Comparison of ENCODE assay signal across 8 mouse cellular contexts in the genomic region with DNA sequence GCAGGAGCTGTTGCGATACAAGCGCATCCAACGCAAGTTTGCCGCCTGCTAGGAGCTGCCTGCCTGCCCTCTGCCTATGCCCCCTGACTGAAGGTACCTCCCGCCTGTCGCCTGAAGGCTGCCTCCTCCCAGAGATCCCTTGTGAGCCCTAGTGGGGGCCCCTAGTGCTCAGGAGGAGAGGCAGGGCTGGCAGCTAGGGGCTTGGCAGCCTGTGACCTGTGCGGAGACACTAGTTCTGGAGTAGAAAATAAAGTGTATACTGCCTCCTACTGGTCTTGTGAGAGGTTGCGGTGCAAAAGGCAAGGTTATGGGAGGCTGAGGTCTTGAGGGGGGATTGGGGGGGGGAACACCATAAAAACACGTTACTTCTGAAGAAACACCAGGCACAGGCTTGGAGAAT. TPM values are rescaled to one million over a fixed set of nuclear protein-coding genes. Genes with fewer than 3 reads are reported as not detected.
DNase-seq lines count a peak whose midpoint lies in the region; ATAC-seq and TF ChIP-seq lines count a peak whose summit lies in the region.

No protein-coding gene starts in this region.

- H3K27ac ChIP-seq in hindbrain, embryonic 11.5 days (ENCODE audit: low read depth, low read length) = no peak overlapping the region
- H3K27ac ChIP-seq in hindbrain, embryonic 16.5 days (ENCODE audit: low read depth, low read length) = no peak overlapping the region
- no peak overlapping the region for H3K27ac ChIP-seq in hindbrain, postnatal 0 days
- H3K27ac ChIP-seq in stomach, postnatal 0 days (replicated peaks) = no peak overlapping the region

- no peak overlapping the region for H3K4me3 ChIP-seq in hindbrain, embryonic 11.5 days (ENCODE audit: low read depth, low read length)
- no peak overlapping the region for H3K4me3 ChIP-seq in hindbrain, embryonic 16.5 days (ENCODE audit: low read length)
- no peak overlapping the region for H3K4me3 ChIP-seq in hindbrain, postnatal 0 days (ENCODE audit: low read length)
- H3K4me3 ChIP-seq in stomach, postnatal 0 days (ENCODE audit: low read depth, low read length) = no peak overlapping the region

- peak; percentile 65 for TF ChIP-seq CTCF in hindbrain, postnatal 0 days (IDR thresholded peaks at IDR 0.05; ENCODE audit: low read depth)
- peak; percentile 76 for TF ChIP-seq CTCF in stomach, postnatal 0 days (IDR thresholded peaks at IDR 0.05; ENCODE audit: low read depth)

- TF ChIP-seq EP300 in stomach, postnatal 0 days (optimal IDR thresholded peaks at IDR 0.05) = no peak

- no peak overlapping the region for H3K9ac ChIP-seq in hindbrain, embryonic 11.5 days (ENCODE audit: low read depth, low read length)
- H3K9ac ChIP-seq in hindbrain, embryonic 16.5 days (ENCODE audit: low read depth, low read length) = no peak overlapping the region
- H3K9ac ChIP-seq in hindbrain, postnatal 0 days (replicated peaks; ENCODE audit: low read length) = no peak overlapping the region
- H3K9ac ChIP-seq in stomach, postnatal 0 days (ENCODE audit: low read length) = no peak overlapping the region

- DNase-seq in hindbrain, embryonic 11.5 days (ENCODE audit: low spot score) = peak; percentile 57
- DNase-seq in CD8-positive naive resting alpha-beta T cell, adult 2 months (ENCODE audit: low read depth in 2 of 2, low spot score in 2 of 2) = peak; percentile 27 to 51
- DNase-seq in cerebellum, postnatal 25 days = peak; percentile 43 to 50
- DNase-seq in hindbrain, postnatal 0 days (ENCODE audit: low spot score) = peak; percentile 67
- DNase-seq in stomach, postnatal 0 days (ENCODE audit: low spot score) = peak; percentile 41
- no peak for DNase-seq in left cerebral cortex, adult 8-10 months (ENCODE audit: low spot score in 2 of 2)
- no peak for DNase-seq in testis, postnatal 10 days (ENCODE audit: low spot score)

- H3K9me3 ChIP-seq in hindbrain, embryonic 11.5 days (ENCODE audit: control insufficient read depth, low read length) = no peaks in the 10 kb centered on the region
- no peaks in the 10 kb centered on the region for H3K9me3 ChIP-seq in hindbrain, embryonic 16.5 days (ENCODE audit: control insufficient read depth, low read length)
- H3K9me3 ChIP-seq in hindbrain, postnatal 0 days (ENCODE audit: low read length) = no peaks in the 10 kb centered on the region
- H3K9me3 ChIP-seq in stomach, postnatal 0 days (ENCODE audit: control insufficient read depth, low read length) = no peaks in the 10 kb centered on the region

- no peaks in the 10 kb centered on the region for H3K4me1 ChIP-seq in hindbrain, embryonic 11.5 days (replicated peaks; ENCODE audit: control insufficient read depth, insufficient read depth, low read length)
- no peaks in the 10 kb centered on the region for H3K4me1 ChIP-seq in hindbrain, embryonic 16.5 days (ENCODE audit: control insufficient read depth, insufficient read depth, low read depth, low read length)
- no peaks in the 10 kb centered on the region for H3K4me1 ChIP-seq in hindbrain, postnatal 0 days (ENCODE audit: insufficient read depth, low read length)
- H3K4me1 ChIP-seq in stomach, postnatal 0 days (replicated peaks; ENCODE audit: control insufficient read depth, insufficient read depth) = no peaks in the 10 kb centered on the region

- peaks cover 9% of the 10 kb centered on the region for H3K27me3 ChIP-seq in hindbrain, embryonic 11.5 days (ENCODE audit: control insufficient read depth, insufficient read depth, low read length)
- H3K27me3 ChIP-seq in hindbrain, embryonic 16.5 days (replicated peaks; ENCODE audit: control insufficient read depth, insufficient read depth, low read length) = no peaks in the 10 kb centered on the region
- H3K27me3 ChIP-seq in hindbrain, postnatal 0 days (ENCODE audit: insufficient read depth, low read length) = no peaks in the 10 kb centered on the region; the same call in 1 of the 2 replicates
- H3K27me3 ChIP-seq in stomach, postnatal 0 days (ENCODE audit: control insufficient read depth, insufficient read depth, low read length) = no peaks in the 10 kb centered on the region

- no peaks in the 10 kb centered on the region for H3K36me3 ChIP-seq in hindbrain, embryonic 11.5 days (ENCODE audit: control insufficient read depth, insufficient read depth, low read length)
- peaks cover 15% of the 10 kb centered on the region for H3K36me3 ChIP-seq in hindbrain, embryonic 16.5 days (ENCODE audit: control insufficient read depth, insufficient read depth, low read length)
- no peaks in the 10 kb centered on the region; the same call in 1 of the 2 replicates for H3K36me3 ChIP-seq in hindbrain, postnatal 0 days (ENCODE audit: insufficient read depth, low read length)
- peaks cover 8% of the 10 kb centered on the region; the same call in 1 of the 2 replicates for H3K36me3 ChIP-seq in stomach, postnatal 0 days (ENCODE audit: control insufficient read depth, insufficient read depth, low read length)

- ATAC-seq in hindbrain, embryonic 11.5 days (ENCODE audit: low FRiP score) = no peak
- ATAC-seq in hindbrain, embryonic 16.5 days = no peak
- ATAC-seq in hindbrain, postnatal 0 days = peak; percentile 54
- peak; percentile 9; the same call in 1 of the 2 replicates for ATAC-seq in stomach, postnatal 0 days (ENCODE audit: low FRiP score, low TSS enrichment)

- WGBS in hindbrain, embryonic 11.5 days = 50% methylated on average over 9 of the region's 9 CpGs
- WGBS in hindbrain, embryonic 16.5 days = 50% methylated on average over 9 of the region's 9 CpGs
- 43% methylated on average over 9 of the region's 9 CpGs for WGBS in hindbrain, postnatal 0 days
- WGBS in stomach, postnatal 0 days = 58% methylated on average over 9 of the region's 9 CpGs

- no peak overlapping the region for H3K4me2 ChIP-seq in hindbrain, embryonic 11.5 days (replicated peaks; ENCODE audit: low read depth, low read length)
- H3K4me2 ChIP-seq in hindbrain, embryonic 16.5 days (ENCODE audit: low read length) = no peak overlapping the region
- no peak overlapping the region for H3K4me2 ChIP-seq in hindbrain, postnatal 0 days (ENCODE audit: low read depth, low read length)
- no peak overlapping the region for H3K4me2 ChIP-seq in stomach, postnatal 0 days (replicated peaks; ENCODE audit: low read depth)

RNA-seq across cellular contexts. Expression of a gene that starts 3.7 kb away (rescaled TPM):
- 0.40 and 0.48 TPM in 2 replicates for polyA plus RNA-seq in hindbrain, embryonic 11.5 days (2014; fragmentation: Nextera tagmentation; extraction: Ambion mirVana)
- 1.1 and 1.7 TPM in 2 replicates for polyA plus RNA-seq in hindbrain, embryonic 16.5 days (2015; fragmentation: Nextera tagmentation; extraction: Ambion mirVana)
- total RNA-seq in hindbrain, postnatal 0 days (2014; rRNA removed) = 0.25 and 1.2 TPM in 2 replicates
- polyA plus RNA-seq in hindbrain, postnatal 0 days (2015; fragmentation: Nextera tagmentation; extraction: Ambion mirVana) = 5.6 and 6.4 TPM in 2 replicates
- polyA plus RNA-seq in stomach, postnatal 0 days (2015; fragmentation: Nextera tagmentation; extraction: Ambion mirVana) = 2.1 and 3.1 TPM in 2 replicates
- under 1 TPM in 3 of 4 experiments, not detected in 1; 0.43 to 0.74 (median 0.63) TPM for total RNA-seq in left cerebral cortex, adult 8-10 months (2022)

RNA-seq across cellular contexts. Expression of a gene that starts 14.0 kb away (rescaled TPM):
- polyA plus RNA-seq in hindbrain, embryonic 11.5 days (2014; fragmentation: Nextera tagmentation; extraction: Ambion mirVana) = 12.5 and 14.6 TPM in 2 replicates
- polyA plus RNA-seq in hindbrain, embryonic 16.5 days (2015; fragmentation: Nextera tagmentation; extraction: Ambion mirVana) = 23.0 and 25.7 TPM in 2 replicates
- 41.7 and 51.5 TPM in 2 replicates for total RNA-seq in hindbrain, postnatal 0 days (2014; rRNA removed)
- polyA plus RNA-seq in hindbrain, postnatal 0 days (2015; fragmentation: Nextera tagmentation; extraction: Ambion mirVana) = 18.1 and 18.8 TPM in 2 replicates
- polyA plus RNA-seq in stomach, postnatal 0 days (2015; fragmentation: Nextera tagmentation; extraction: Ambion mirVana) = 9.8 and 11.8 TPM in 2 replicates
- 10 to 100 TPM; 43.0 to 46.5 (median 45.4) TPM for total RNA-seq in left cerebral cortex, adult 8-10 months (2022)

RNA-seq across cellular contexts. Expression of a gene that starts 20.4 kb away (rescaled TPM):
- polyA plus RNA-seq in hindbrain, embryonic 11.5 days (2014; fragmentation: Nextera tagmentation; extraction: Ambion mirVana) = 89.4 and 103 TPM in 2 replicates
- polyA plus RNA-seq in hindbrain, embryonic 16.5 days (2015; fragmentation: Nextera tagmentation; extraction: Ambion mirVana) = 102 and 112 TPM in 2 replicates
- 103 and 129 TPM in 2 replicates for total RNA-seq in hindbrain, postnatal 0 days (2014; rRNA removed)
- polyA plus RNA-seq in hindbrain, postnatal 0 days (2015; fragmentation: Nextera tagmentation; extraction: Ambion mirVana) = 79.4 and 89.6 TPM in 2 replicates
- 27.2 and 30.3 TPM in 2 replicates for polyA plus RNA-seq in stomach, postnatal 0 days (2015; fragmentation: Nextera tagmentation; extraction: Ambion mirVana)
- total RNA-seq in left cerebral cortex, adult 8-10 months (2022) = 10 to 100 TPM; 90.0 to 95.9 (median 92.0) TPM

RNA-seq across cellular contexts. Expression of a gene that starts 26.7 kb away (rescaled TPM):
- 53.4 and 53.9 TPM in 2 replicates for polyA plus RNA-seq in hindbrain, embryonic 11.5 days (2014; fragmentation: Nextera tagmentation; extraction: Ambion mirVana)
- 71.4 and 78.0 TPM in 2 replicates for polyA plus RNA-seq in hindbrain, embryonic 16.5 days (2015; fragmentation: Nextera tagmentation; extraction: Ambion mirVana)
- 79.1 and 88.9 TPM in 2 replicates for total RNA-seq in hindbrain, postnatal 0 days (2014; rRNA removed)
- polyA plus RNA-seq in hindbrain, postnatal 0 days (2015; fragmentation: Nextera tagmentation; extraction: Ambion mirVana) = 70.9 and 72.4 TPM in 2 replicates
- 39.0 and 39.9 TPM in 2 replicates for polyA plus RNA-seq in stomach, postnatal 0 days (2015; fragmentation: Nextera tagmentation; extraction: Ambion mirVana)
- 10 to 100 TPM; 66.8 to 75.9 (median 71.0) TPM for total RNA-seq in left cerebral cortex, adult 8-10 months (2022)

RNA-seq across cellular contexts. Expression of a gene that starts 38.2 kb away (rescaled TPM):
- 0.34 and 0.53 TPM in 2 replicates for polyA plus RNA-seq in hindbrain, embryonic 11.5 days (2014; fragmentation: Nextera tagmentation; extraction: Ambion mirVana)
- polyA plus RNA-seq in hindbrain, embryonic 16.5 days (2015; fragmentation: Nextera tagmentation; extraction: Ambion mirVana) = 0.16 TPM in 1 of 2 replicates, not detected in the other
- total RNA-seq in hindbrain, postnatal 0 days (2014; rRNA removed) = not detected in 2 replicates
- polyA plus RNA-seq in hindbrain, postnatal 0 days (2015; fragmentation: Nextera tagmentation; extraction: Ambion mirVana) = 0.11 and 0.42 TPM in 2 replicates
- polyA plus RNA-seq in stomach, postnatal 0 days (2015; fragmentation: Nextera tagmentation; extraction: Ambion mirVana) = 0.50 TPM in 2 replicates
- total RNA-seq in left cerebral cortex, adult 8-10 months (2022) = under 1 TPM in 2 of 4 experiments, not detected in 2; 0.28 to 0.46 TPM

Comparison
In these comparisons a context has a peak if more than half of its experiments do, and no peak if none do; other contexts are left out.
1. ATAC-seq: peak in hindbrain, postnatal 0 days (single experiment) and stomach, postnatal 0 days (single experiment); none in hindbrain, embryonic 11.5 days (single experiment) and hindbrain, embryonic 16.5 days (single experiment).
2. DNase-seq: peak in hindbrain, embryonic 11.5 days (single experiment), CD8-positive naive resting alpha-beta T cell, adult 2 months (2 of 2), cerebellum, postnatal 25 days (2 of 2), hindbrain, postnatal 0 days (single experiment) and stomach, postnatal 0 days (single experiment); none in left cerebral cortex, adult 8-10 months (0 of 2) and testis, postnatal 10 days (single experiment).